Mouse (Mus musculus) neural tube, embryonic 11.5 days (tissue): Measurements from ENCODE around the gene Dusp18. TPM values are rescaled to one million over a fixed set of nuclear protein-coding genes. Genes with fewer than 3 reads are reported as not detected.

Experiments
- ATAC-seq: fragments of 200-750 bp; cut with Nextera tagmentation; 2 replicates; pipeline ENCODE4 v1.8.0; 2017; ENCODE audit warnings: moderate number of reproducible peaks, mild to moderate bottlenecking, moderate TSS enrichment, moderate library complexity; ENCODE audit not compliant: insufficient read depth, low FRiP score, low TSS enrichment
- DNase-seq: peaks from one replicate; pipeline ENCODE4 v3.0.0-alpha.2; 2015; ENCODE audit warnings: low spot score
- H3K27ac ChIP-seq: fragments of 300-500 bp; sonication (generic); 2 replicates; pipeline ENCODE4 v1.5.1; 2014; ENCODE audit warnings: low read depth, mild to moderate bottlenecking, low read length
- H3K27me3 ChIP-seq: fragments of 300-500 bp; sonication (generic); 2 replicates; pipeline ENCODE4 v1.6.1; 2014; ENCODE audit warnings: mild to moderate bottlenecking, low read length, mixed read lengths; ENCODE audit not compliant: control insufficient read depth, insufficient read depth
- H3K36me3 ChIP-seq: fragments of 300-500 bp; sonication (generic); 2 replicates; pipeline ENCODE4 v1.6.1; 2014; ENCODE audit warnings: mild to moderate bottlenecking, low read length, moderate library complexity, mixed read lengths; ENCODE audit not compliant: control insufficient read depth, insufficient read depth
- H3K4me1 ChIP-seq: fragments of 300-500 bp; sonication (generic); 2 replicates; pipeline ENCODE4 v1.6.1; 2014; ENCODE audit warnings: low read length, mixed read lengths; ENCODE audit not compliant: control insufficient read depth, insufficient read depth
- H3K4me2 ChIP-seq: fragments of 300-500 bp; sonication (generic); 2 replicates; pipeline ENCODE4 v1.6.1; 2014; ENCODE audit warnings: low read depth, mild to moderate bottlenecking, moderate library complexity
- H3K4me3 ChIP-seq: fragments of 300-500 bp; sonication (generic); 2 replicates; pipeline ENCODE4 v1.5.1; 2014; ENCODE audit warnings: low read depth, low read length
- H3K9ac ChIP-seq: fragments of 300-500 bp; sonication (generic); 2 replicates; pipeline ENCODE4 v1.6.1; 2014; ENCODE audit warnings: mild to moderate bottlenecking, low read length
- H3K9me3 ChIP-seq: fragments of 300-500 bp; sonication (generic); 2 replicates; pipeline ENCODE4 v1.6.1; 2016; ENCODE audit warnings: low read length; ENCODE audit not compliant: control insufficient read depth
- WGBS: fragments of 180-500 bp; shearing (Covaris S2); extraction: QIAGEN DNeasy Blood & Tissue Kit; methylation state at CpG from one replicate; pipeline ENCODE4 v1.1.7; 2014; 5-methylcytosine and 5-hydroxymethylcytosine counted together
- polyA plus RNA-seq: library from polyadenylated mRNA; unstranded; fragments of >200 nt; fragmentation: Nextera tagmentation; extraction: Ambion mirVana; gene quantifications from 2 replicates; pipeline ENCODE4 v1.2.1, GENCODE M21; 2014

Dusp18 gene
- polyA plus RNA-seq, 1 experiment from 2014 or later: 21.2 TPM

- H3K9me3 ChIP-seq: no peaks in the 10 kb centered on the region
- no peaks in the 10 kb centered on the region for H3K4me1 ChIP-seq
- no peak for DNase-seq
- no peak overlapping the region for H3K4me2 ChIP-seq
- no peak overlapping the region for H3K9ac ChIP-seq
- WGBS: 90% methylated on average over 10 of the region's 10 CpGs
- H3K36me3 ChIP-seq: no peaks in the 10 kb centered on the region
- ATAC-seq: no peak
- no peak overlapping the region for H3K27ac ChIP-seq
- no peak overlapping the region for H3K4me3 ChIP-seq
- H3K27me3 ChIP-seq: no peaks in the 10 kb centered on the region
Measured at GRCm38 (mm10) chr11:3925916-3926315, 30.9 kb downstream of the Dusp18 start.

- Histone ChIP-seq H3K4me2 (no peak overlapping the region; the same call in 1 of the 2 replicates), H3K4me1 (no peaks in the 10 kb centered on the region; the same call in 1 of the 2 replicates), H3K9ac (no peak overlapping the region), H3K27ac (no peak overlapping the region), H3K9me3 (no peaks in the 10 kb centered on the region), H3K4me3 (no peak overlapping the region), H3K27me3 (no peaks in the 10 kb centered on the region), H3K36me3 (no peaks in the 10 kb centered on the region)
- DNase-seq (no peak), ATAC-seq (no peak)
- WGBS: 83% methylated on average over 4 of the region's 4 CpGs
Measured at GRCm38 (mm10) chr11:3930019-3930418, 35.0 kb downstream of the Dusp18 start.

- ATAC-seq (no peak), DNase-seq (no peak)
- WGBS: 25% methylated on average over 6 of the region's 6 CpGs
- H3K4me1 ChIP-seq: no peaks in the 10 kb centered on the region; the same call in 1 of the 2 replicates
- H3K4me2 ChIP-seq: peak overlapping the region; percentile 63
- H3K9ac ChIP-seq: peak overlapping the region; percentile 47
- H3K36me3 ChIP-seq: no peaks in the 10 kb centered on the region
- no peak overlapping the region for H3K27ac ChIP-seq
- H3K9me3 ChIP-seq: no peaks in the 10 kb centered on the region
- peak overlapping the region; percentile 53 for H3K4me3 ChIP-seq
- no peaks in the 10 kb centered on the region for H3K27me3 ChIP-seq
Measured at GRCm38 (mm10) chr11:3930931-3931330, 35.9 kb downstream of the Dusp18 start.

GRCm38 (mm10) chr11:3931511-3932211 is 36.6 kb downstream of the Dusp18 start, which contains the start of gene Tcn2:
Gene Tcn2, minus strand, starts transcription at chr11:3932159.
- Histone ChIP-seq H3K36me3 (no peaks in the 10 kb centered on the region), H3K9ac (peak within 1 kb of the TSS; percentile 47), H3K4me2 (peak within 1 kb of the TSS; percentile 63), H3K4me1 (no peaks in the 10 kb centered on the region; the same call in 1 of the 2 replicates), H3K27ac (no peak within 1 kb of the TSS), H3K4me3 (peak within 1 kb of the TSS; percentile 53), H3K27me3 (no peaks in the 10 kb centered on the region), H3K9me3 (no peaks in the 10 kb centered on the region)
- under 1% methylated on average over 19 of the region's 26 CpGs for WGBS
- ATAC-seq (peak; percentile 85), DNase-seq (peak; percentile 81)

GRCm38 (mm10) chr11:3933756-3934285 is 38.8 kb downstream of the Dusp18 start:
- no peak for DNase-seq
- H3K36me3 ChIP-seq: no peaks in the 10 kb centered on the region
- H3K27me3 ChIP-seq: no peaks in the 10 kb centered on the region
- H3K27ac ChIP-seq: no peak overlapping the region
- ATAC-seq: no peak
- WGBS: 86% methylated on average over 9 of the region's 9 CpGs
- H3K9me3 ChIP-seq: no peaks in the 10 kb centered on the region
- H3K4me1 ChIP-seq: no peaks in the 10 kb centered on the region; the same call in 1 of the 2 replicates
- H3K4me2 ChIP-seq: no peak overlapping the region
- H3K9ac ChIP-seq: no peak overlapping the region
- H3K4me3 ChIP-seq: no peak overlapping the region

GRCm38 (mm10) chr11:3935135-3935534 is 40.1 kb downstream of the Dusp18 start:
- Histone ChIP-seq H3K4me3 (no peak overlapping the region), H3K27ac (no peak overlapping the region), H3K4me1 (no peaks in the 10 kb centered on the region; the same call in 1 of the 2 replicates), H3K4me2 (no peak overlapping the region), H3K9ac (no peak overlapping the region), H3K9me3 (no peaks in the 10 kb centered on the region), H3K36me3 (no peaks in the 10 kb centered on the region), H3K27me3 (no peaks in the 10 kb centered on the region)
- DNase-seq (no peak), ATAC-seq (no peak)
- 76% methylated on average over 4 of the region's 4 CpGs for WGBS

- ATAC-seq: no peak
- DNase-seq: no peak
Measured at GRCm38 (mm10) chr11:3936318-3936717, 41.3 kb downstream of the Dusp18 start.

GRCm38 (mm10) chr11:3937321-3937874 is 42.4 kb downstream of the Dusp18 start:
- H3K27me3 ChIP-seq: no peaks in the 10 kb centered on the region
- DNase-seq: no peak
- H3K36me3 ChIP-seq: no peaks in the 10 kb centered on the region
- no peaks in the 10 kb centered on the region; the same call in 1 of the 2 replicates for H3K4me1 ChIP-seq
- no peak overlapping the region for H3K9ac ChIP-seq
- 81% methylated on average over 13 of the region's 13 CpGs for WGBS
- no peaks in the 10 kb centered on the region for H3K9me3 ChIP-seq
- no peak overlapping the region for H3K4me2 ChIP-seq
- no peak overlapping the region for H3K27ac ChIP-seq
- H3K4me3 ChIP-seq: no peak overlapping the region
- no peak for ATAC-seq

More at GRCm38 (mm10) chr11:3936318-3936717, 41.3 kb downstream of the Dusp18 start:
- no peak overlapping the region for H3K4me2 ChIP-seq
- no peaks in the 10 kb centered on the region for H3K9me3 ChIP-seq
- no peaks in the 10 kb centered on the region for H3K36me3 ChIP-seq
- H3K4me3 ChIP-seq: no peak overlapping the region
- WGBS: 78% methylated on average over 3 of the region's 3 CpGs
- H3K27ac ChIP-seq: no peak overlapping the region
- H3K9ac ChIP-seq: no peak overlapping the region
- no peaks in the 10 kb centered on the region; the same call in 1 of the 2 replicates for H3K4me1 ChIP-seq
- H3K27me3 ChIP-seq: no peaks in the 10 kb centered on the region
